Mouse (Mus musculus) erythroblast, embryonic 14.5 days (primary cell): ENCODE measurements at regions not wholly inside any gene's neighbourhood (a gene's known extent, or its start where the extent isn't known, plus 50 kb on each side); places are given as distances from the start of the nearest gene placed in this dataset.

Experiments
- GATA1 ChIP-seq: IDR thresholded peaks from 2 replicates; pipeline ENCODE4 v1.6.1; 2012; ENCODE audit warnings: low read length, inconsistent platforms, mixed read lengths
- TAL1 ChIP-seq: IDR thresholded peaks from 3 replicates; pipeline ENCODE4 v1.6.1; 2012; ENCODE audit warnings: low read length, inconsistent platforms, mixed read lengths

DNA sequence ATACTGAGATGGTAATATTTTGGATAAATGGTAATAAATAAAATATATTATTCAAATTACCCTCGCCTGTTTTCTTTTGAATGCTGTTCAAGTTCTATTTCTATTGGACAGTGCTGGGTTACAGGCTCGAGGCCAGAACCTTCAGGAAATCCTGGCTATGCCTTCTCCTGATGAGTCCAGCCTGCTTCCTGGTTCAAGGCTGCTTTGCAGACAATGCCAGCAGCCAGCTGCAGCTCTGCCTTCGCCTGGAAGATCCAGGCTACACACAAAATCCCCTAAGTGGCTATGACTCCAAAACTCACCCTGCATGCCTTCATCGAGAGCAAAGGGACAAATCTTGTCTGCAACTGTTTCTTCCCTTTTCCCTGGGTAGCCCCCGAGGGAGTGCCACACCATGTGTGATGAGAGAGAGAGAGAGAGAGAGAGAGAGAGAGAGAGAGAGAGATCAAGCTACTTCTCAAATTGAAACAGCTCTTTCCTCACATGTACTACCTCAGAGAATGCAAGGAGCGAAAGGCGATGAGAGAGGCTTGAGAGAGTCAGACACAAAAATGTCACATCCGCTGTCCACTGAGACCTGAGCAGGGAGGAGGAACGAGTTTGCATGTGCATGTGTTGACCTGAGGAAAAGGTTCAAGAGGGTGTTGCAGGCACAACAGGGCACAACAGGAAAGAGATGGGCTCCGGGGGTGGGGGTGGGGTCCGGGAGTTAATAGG, 319.7 kb downstream of the Bcor start:
- no peak for TF ChIP-seq GATA1
- TF ChIP-seq TAL1, result no peak
